Mouse (Mus musculus) forebrain, embryonic 15.5 days (tissue): Measurements from ENCODE around the gene Krt83. TPM values are rescaled to one million over a fixed set of nuclear protein-coding genes. Genes with fewer than 3 reads are reported as not detected.

Source experiments
- polyA plus RNA-seq: library from polyadenylated mRNA; unstranded; fragments of >200 nt; fragmentation: Nextera tagmentation; extraction: Ambion mirVana; gene quantifications from 2 replicates; pipeline ENCODE4 v1.2.1, GENCODE M21; 2015

Gene Krt83
- polyA plus RNA-seq, 1 experiment from 2014 or later, result not detected

Other genes with a start within 250 kb of the Krt83 start
- 3.7 and 4.3 TPM in 2 replicates for gene Nr4a1, start 237.2 kb downstream of the Krt83 start, polyA plus RNA-seq
- 86.4 and 86.8 TPM in 2 replicates for gene Atg101, start 207.2 kb downstream of the Krt83 start, polyA plus RNA-seq
- 0.37 and 0.48 TPM in 2 replicates for gene 6030408B16Rik, start 198.3 kb downstream of the Krt83 start, polyA plus RNA-seq
- 0.08 TPM in 1 of 2 replicates, not detected in the other for gene Krt80, start 121.3 kb downstream of the Krt83 start, polyA plus RNA-seq
- 0.26 and 0.46 TPM in 2 replicates for gene Krt7, start 80.5 kb downstream of the Krt83 start, polyA plus RNA-seq
- 0.09 and 0.10 TPM in 2 replicates for gene Krt87, start 52.7 kb downstream of the Krt83 start, polyA plus RNA-seq
- not detected in 2 replicates for gene Krt88, start 43.8 kb downstream of the Krt83 start, polyA plus RNA-seq
- gene Krt81, start 27.8 kb downstream of the Krt83 start, polyA plus RNA-seq, result not detected in 2 replicates
- gene Krt86, start 18.0 kb downstream of the Krt83 start, polyA plus RNA-seq, result not detected in 2 replicates
- not detected in 2 replicates for gene Gm49425, start 25.7 kb upstream of the Krt83 start, polyA plus RNA-seq
- not detected in 2 replicates for gene Krt84, start 41.3 kb upstream of the Krt83 start, polyA plus RNA-seq
- not detected in 2 replicates for gene Krt82, start 59.2 kb upstream of the Krt83 start, polyA plus RNA-seq
- gene Krt90, start 71.4 kb upstream of the Krt83 start, polyA plus RNA-seq, result 0.09 TPM in 1 of 2 replicates, not detected in the other
- 0.08 TPM in 1 of 2 replicates, not detected in the other for gene Krt75, start 82.4 kb upstream of the Krt83 start, polyA plus RNA-seq
- not detected in 2 replicates for gene Gm5414, start 136.7 kb upstream of the Krt83 start, polyA plus RNA-seq
- not detected in 2 replicates for gene Gm5478, start 155.9 kb upstream of the Krt83 start, polyA plus RNA-seq
- gene Krt6b, start 188.8 kb upstream of the Krt83 start, polyA plus RNA-seq, result not detected in 2 replicates
- gene Krt6a, start 202.8 kb upstream of the Krt83 start, polyA plus RNA-seq, result not detected in 2 replicates
- gene Krt5, start 221.4 kb upstream of the Krt83 start, polyA plus RNA-seq, result 0.13 and 0.15 TPM in 2 replicates